Mouse (Mus musculus) olfactory bulb, adult 2 months (tissue): Measurements from ENCODE around the gene Myt1.

Experiments used
- CTCF ChIP-seq: fragments of 200-500 bp; IDR thresholded peaks from 2 replicates; pipeline ENCODE4 v1.5.1; 2012; ENCODE audit warnings: low read depth, mild to moderate bottlenecking, low read length, moderate library complexity; ENCODE audit not compliant: insufficient read depth
- POLR2A ChIP-seq: fragments of 200-500 bp; IDR thresholded peaks from 2 replicates; pipeline ENCODE4 v1.6.1; 2012; ENCODE audit warnings: mild to moderate bottlenecking, low read depth, low read length, moderate library complexity; ENCODE audit not compliant: insufficient read depth

DNA sequence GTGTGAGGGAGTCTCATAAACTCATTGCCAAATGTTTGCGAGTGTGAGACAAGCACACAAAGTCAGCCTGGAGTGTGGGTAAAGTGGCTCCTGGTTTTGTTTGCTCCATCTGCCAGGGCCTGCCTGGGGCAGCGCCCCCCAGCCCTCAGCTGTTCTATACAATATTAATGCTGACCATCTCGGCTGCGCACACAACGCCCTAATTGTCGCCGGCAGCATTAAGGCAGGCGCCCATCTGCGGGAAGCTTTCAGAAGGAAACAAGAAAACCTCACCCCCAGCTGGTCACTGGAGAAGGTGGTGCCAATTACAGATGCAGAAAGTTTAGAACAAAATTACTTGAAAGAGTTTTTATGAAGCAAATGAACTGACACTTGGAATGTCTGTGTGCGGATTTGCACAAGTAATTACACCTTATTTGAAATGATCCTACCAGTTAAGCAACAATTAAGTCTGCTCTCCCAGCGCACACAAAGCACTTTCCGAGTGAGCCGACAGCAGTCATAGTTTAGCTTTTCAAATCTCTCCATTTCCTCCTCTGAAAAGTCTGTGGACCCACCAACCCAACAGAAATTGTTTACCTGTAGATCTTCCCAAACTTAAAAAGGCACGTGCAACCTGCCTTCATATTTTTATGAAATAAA is 875 bp downstream of the Myt1 start:
- TF ChIP-seq CTCF (no peak), POLR2A (no peak)
